Mouse (Mus musculus): ENCODE results near the gene Zfp93. TPM values are rescaled to one million over a fixed set of nuclear protein-coding genes. Genes with fewer than 3 reads are reported as not detected.

The Zfp93 gene
- polyA plus RNA-seq, 1 experiment from 2014 or later: 1.2 TPM

- H3K27me3 ChIP-seq (ENCODE audit: insufficient read depth, low read length): no peaks in the 10 kb centered on the region
- DNase-seq (no peak), ATAC-seq (no peak)
- H3K4me1 ChIP-seq (ENCODE audit: insufficient read depth): no peaks in the 10 kb centered on the region
- H3K4me2 ChIP-seq (ENCODE audit: low read depth, low read length): no peak overlapping the region
- 86% methylated on average over 4 of the region's 4 CpGs for WGBS (ENCODE audit: insufficient replicate concordance)
- H3K36me3 ChIP-seq (replicated peaks; ENCODE audit: insufficient read depth, low read length): 0 out of 2 replicates have a peak, but pooled peaks cover 2% of the 10 kb centered on the region
- H3K4me3 ChIP-seq (ENCODE audit: low read depth, low read length): no peak overlapping the region
- no peaks in the 10 kb centered on the region for H3K9me3 ChIP-seq (ENCODE audit: low read length)
- no peak overlapping the region for H3K27ac ChIP-seq (ENCODE audit: low read depth)
- no peak for TF ChIP-seq CTCF (IDR thresholded peaks at IDR 0.05; ENCODE audit: low read depth)
- TF ChIP-seq EP300 (IDR thresholded peaks at IDR 0.05; ENCODE audit: low read depth): no peak
- H3K9ac ChIP-seq (replicated peaks): no peak overlapping the region
Observed at GRCm38 (mm10) chr7:24290106-24290693, 20.0 kb downstream of the Zfp93 start.

DNA sequence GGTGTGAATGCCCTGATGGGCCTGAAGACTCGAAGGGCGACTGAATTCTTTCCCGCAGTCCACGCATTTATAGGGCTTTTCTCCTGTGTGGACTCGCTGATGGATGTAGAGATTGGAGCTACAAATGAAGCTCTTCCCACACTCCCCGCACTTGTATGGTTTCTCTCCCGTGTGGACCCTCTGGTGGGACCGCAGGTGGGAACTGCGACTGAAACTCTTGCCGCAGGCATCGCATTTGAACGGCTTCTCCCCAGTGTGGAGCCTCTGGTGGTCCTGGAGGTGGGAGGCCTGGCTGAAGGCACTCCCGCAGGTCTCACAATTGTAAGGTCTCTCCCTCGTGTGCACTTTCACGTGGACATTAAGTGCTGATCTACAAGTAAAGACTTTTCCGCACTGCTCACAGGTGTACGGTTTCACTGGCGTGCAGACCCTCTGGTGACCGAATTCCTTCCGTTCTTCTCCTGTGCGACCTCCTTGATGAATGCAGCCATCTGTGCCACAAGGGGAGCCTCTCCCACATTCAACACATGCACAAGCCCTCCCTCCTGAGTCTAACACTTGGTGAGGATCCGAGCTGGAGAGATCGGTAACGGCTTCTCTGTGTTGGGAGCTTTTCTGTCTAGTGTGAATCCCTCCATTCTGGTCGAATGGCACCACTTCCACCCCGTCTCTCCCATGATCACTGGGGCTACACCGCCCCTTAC is 21.3 kb downstream of the Zfp93 start:
- no peak overlapping the region for H3K27ac ChIP-seq (ENCODE audit: low read depth)
- no peaks in the 10 kb centered on the region for H3K27me3 ChIP-seq (ENCODE audit: insufficient read depth, low read length)
- H3K9me3 ChIP-seq (ENCODE audit: low read length): no peaks in the 10 kb centered on the region
- TF ChIP-seq EP300 (IDR thresholded peaks at IDR 0.05; ENCODE audit: low read depth): no peak
- H3K4me3 ChIP-seq (ENCODE audit: low read depth, low read length): no peak overlapping the region
- H3K4me2 ChIP-seq (ENCODE audit: low read depth, low read length): no peak overlapping the region
- H3K4me1 ChIP-seq (ENCODE audit: insufficient read depth): no peaks in the 10 kb centered on the region
- no peak for DNase-seq
- 90% methylated on average over 27 of the region's 27 CpGs for WGBS (ENCODE audit: insufficient replicate concordance)
- H3K9ac ChIP-seq (replicated peaks): no peak overlapping the region
- H3K36me3 ChIP-seq (replicated peaks; ENCODE audit: insufficient read depth, low read length): 0 out of 2 replicates have a peak, but pooled peaks cover 2% of the 10 kb centered on the region
- no peak for ATAC-seq

GRCm38 (mm10) chr7:24293061-24293851 is 23.0 kb downstream of the Zfp93 start:
- Histone ChIP-seq H3K36me3 (replicated peaks; ENCODE audit: insufficient read depth, low read length) (0 out of 2 replicates have a peak, but pooled peaks cover 2% of the 10 kb centered on the region), H3K4me2 (ENCODE audit: low read depth, low read length) (no peak overlapping the region), H3K9me3 (ENCODE audit: low read length) (no peaks in the 10 kb centered on the region), H3K4me3 (ENCODE audit: low read depth, low read length) (no peak overlapping the region), H3K27ac (ENCODE audit: low read depth) (no peak overlapping the region), H3K9ac (replicated peaks) (no peak overlapping the region), H3K4me1 (ENCODE audit: insufficient read depth) (no peaks in the 10 kb centered on the region), H3K27me3 (ENCODE audit: insufficient read depth, low read length) (no peaks in the 10 kb centered on the region)
- 79% methylated on average over 12 of the region's 12 CpGs for WGBS (ENCODE audit: insufficient replicate concordance)
- DNase-seq (no peak), ATAC-seq (no peak)
- no peak for TF ChIP-seq EP300 (IDR thresholded peaks at IDR 0.05; ENCODE audit: low read depth)
- TF ChIP-seq CTCF (IDR thresholded peaks at IDR 0.05; ENCODE audit: low read depth): no peak

GRCm38 (mm10) chr7:24294763-24295162 is 24.5 kb downstream of the Zfp93 start:
- WGBS (ENCODE audit: insufficient replicate concordance): 93% methylated on average over 4 of the region's 4 CpGs
- Histone ChIP-seq H3K9ac (replicated peaks) (no peak overlapping the region), H3K4me2 (ENCODE audit: low read depth, low read length) (no peak overlapping the region), H3K27me3 (ENCODE audit: insufficient read depth, low read length) (0 out of 2 replicates have a peak, but pooled peaks cover 4% of the 10 kb centered on the region), H3K9me3 (ENCODE audit: low read length) (no peaks in the 10 kb centered on the region), H3K4me1 (ENCODE audit: insufficient read depth) (peaks cover 3% of the 10 kb centered on the region; the same call in 1 of the 2 replicates), H3K4me3 (ENCODE audit: low read depth, low read length) (no peak overlapping the region), H3K27ac (ENCODE audit: low read depth) (no peak overlapping the region), H3K36me3 (replicated peaks; ENCODE audit: insufficient read depth, low read length) (0 out of 2 replicates have a peak, but pooled peaks cover 2% of the 10 kb centered on the region)
- TF ChIP-seq EP300 (IDR thresholded peaks at IDR 0.05; ENCODE audit: low read depth): no peak
- TF ChIP-seq CTCF (IDR thresholded peaks at IDR 0.05; ENCODE audit: low read depth): no peak
- ATAC-seq (no peak), DNase-seq (no peak)

DNA sequence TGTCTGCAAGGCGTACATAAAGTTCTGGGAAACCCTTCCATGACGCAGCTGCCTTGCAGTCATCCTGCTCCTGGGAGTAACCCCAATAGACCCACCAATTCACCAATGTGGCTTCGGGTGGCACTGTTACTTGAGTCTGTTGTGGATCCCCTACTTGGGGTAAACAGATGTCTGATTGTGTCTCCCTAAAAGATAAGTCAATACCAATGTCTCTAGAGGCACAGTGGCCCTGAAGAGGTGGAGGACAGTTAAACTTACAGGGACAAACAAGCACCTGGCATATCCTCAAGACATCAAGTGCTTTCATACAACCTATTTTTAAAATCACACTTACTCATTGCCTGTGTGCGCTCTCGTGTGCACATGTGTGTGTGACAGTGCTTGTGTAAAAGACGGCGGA is 25.2 kb downstream of the Zfp93 start:
- Histone ChIP-seq H3K4me1 (ENCODE audit: insufficient read depth) (peaks cover 9% of the 10 kb centered on the region), H3K36me3 (replicated peaks; ENCODE audit: insufficient read depth, low read length) (0 out of 2 replicates have a peak, but pooled peaks cover 2% of the 10 kb centered on the region), H3K27me3 (ENCODE audit: insufficient read depth, low read length) (0 out of 2 replicates have a peak, but pooled peaks cover 4% of the 10 kb centered on the region), H3K4me3 (ENCODE audit: low read depth, low read length) (no peak overlapping the region), H3K9ac (replicated peaks) (no peak overlapping the region), H3K27ac (ENCODE audit: low read depth) (no peak overlapping the region), H3K4me2 (ENCODE audit: low read depth, low read length) (no peak overlapping the region), H3K9me3 (ENCODE audit: low read length) (no peaks in the 10 kb centered on the region)
- DNase-seq (no peak), ATAC-seq (no peak)
- TF ChIP-seq CTCF (IDR thresholded peaks at IDR 0.05; ENCODE audit: low read depth) (no peak), EP300 (IDR thresholded peaks at IDR 0.05; ENCODE audit: low read depth) (no peak)
- 92% methylated on average over 7 of the region's 7 CpGs for WGBS (ENCODE audit: insufficient replicate concordance)

DNA sequence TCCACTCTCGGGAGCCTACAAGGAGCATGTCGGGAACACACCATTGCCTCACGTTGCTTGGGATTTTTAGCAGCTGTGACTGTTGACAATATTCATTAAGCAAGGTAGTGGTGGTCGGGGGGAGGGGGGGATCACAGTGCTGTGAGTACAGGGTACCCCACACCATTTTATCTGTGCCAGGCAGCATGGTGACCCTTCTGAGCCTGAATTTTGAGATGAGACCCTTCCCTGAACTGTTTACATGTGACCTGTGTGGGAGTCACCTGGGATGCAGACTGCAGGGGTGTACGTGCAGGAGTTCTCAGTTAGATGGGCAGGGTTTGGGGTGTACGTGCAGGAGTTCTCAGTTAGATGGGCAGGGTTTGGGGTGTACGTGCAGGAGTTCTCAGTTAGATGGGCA is 26.2 kb downstream of the Zfp93 start:
- Histone ChIP-seq H3K36me3 (replicated peaks; ENCODE audit: insufficient read depth, low read length) (0 out of 2 replicates have a peak, but pooled peaks cover 2% of the 10 kb centered on the region), H3K9me3 (ENCODE audit: low read length) (no peaks in the 10 kb centered on the region), H3K27me3 (ENCODE audit: insufficient read depth, low read length) (0 out of 2 replicates have a peak, but pooled peaks cover 4% of the 10 kb centered on the region), H3K4me3 (ENCODE audit: low read depth, low read length) (no peak overlapping the region), H3K4me1 (ENCODE audit: insufficient read depth) (peaks cover 15% of the 10 kb centered on the region), H3K27ac (ENCODE audit: low read depth) (no peak overlapping the region), H3K9ac (replicated peaks) (no peak overlapping the region), H3K4me2 (ENCODE audit: low read depth, low read length) (no peak overlapping the region)
- TF ChIP-seq EP300 (IDR thresholded peaks at IDR 0.05; ENCODE audit: low read depth): no peak
- no peak for TF ChIP-seq CTCF (IDR thresholded peaks at IDR 0.05; ENCODE audit: low read depth)
- DNase-seq: no peak
- no peak for ATAC-seq
- 94% methylated on average over 6 of the region's 7 CpGs for WGBS (ENCODE audit: insufficient replicate concordance)
